Mouse (Mus musculus): Measurements from ENCODE around the gene Gdf7. TPM values are rescaled to one million over a fixed set of nuclear protein-coding genes. Genes with fewer than 3 reads are reported as not detected.

Gdf7 gene
- polyA plus RNA-seq, 1 experiment from 2014 or later: not detected

- no peak for TF ChIP-seq CTCF (IDR thresholded peaks at IDR 0.05; ENCODE audit: low read depth)
- H3K27me3 ChIP-seq (replicated peaks; ENCODE audit: control insufficient read depth, insufficient read depth, low read length): peaks cover 50% of the 10 kb centered on the region
- H3K4me2 ChIP-seq (replicated peaks; ENCODE audit: low read depth): no peak overlapping the region
- no peak overlapping the region for H3K27ac ChIP-seq (ENCODE audit: low read depth, low read length)
- no peak for ATAC-seq
- no peaks in the 10 kb centered on the region for H3K9me3 ChIP-seq (ENCODE audit: control insufficient read depth)
- no peaks in the 10 kb centered on the region for H3K4me1 ChIP-seq (replicated peaks; ENCODE audit: control insufficient read depth, insufficient read depth, low read length)
- no peaks in the 10 kb centered on the region for H3K36me3 ChIP-seq (ENCODE audit: control insufficient read depth, insufficient read depth)
- H3K9ac ChIP-seq (ENCODE audit: low read depth, low read length): no peak overlapping the region
- 43% methylated on average over 6 of the region's 6 CpGs for WGBS
- no peak overlapping the region for H3K4me3 ChIP-seq (ENCODE audit: low read depth, low read length)
These were observed 6.3 kb downstream of the Gdf7 start for GRCm38 (mm10) chr12:8295307-8295913.

- no peaks in the 10 kb centered on the region for H3K9me3 ChIP-seq (ENCODE audit: control insufficient read depth)
- H3K9ac ChIP-seq (ENCODE audit: low read depth, low read length): no peak overlapping the region
- 71% methylated on average over 15 of the region's 15 CpGs for WGBS
- H3K4me1 ChIP-seq (replicated peaks; ENCODE audit: control insufficient read depth, insufficient read depth, low read length): no peaks in the 10 kb centered on the region
- no peak for ATAC-seq
- peaks cover 10% of the 10 kb centered on the region; the same call in 1 of the 2 replicates for H3K27me3 ChIP-seq (replicated peaks; ENCODE audit: control insufficient read depth, insufficient read depth, low read length)
- H3K4me2 ChIP-seq (replicated peaks; ENCODE audit: low read depth): no peak overlapping the region
- TF ChIP-seq CTCF (IDR thresholded peaks at IDR 0.05; ENCODE audit: low read depth): no peak
- H3K4me3 ChIP-seq (ENCODE audit: low read depth, low read length): no peak overlapping the region
- no peak overlapping the region for H3K27ac ChIP-seq (ENCODE audit: low read depth, low read length)
- H3K36me3 ChIP-seq (ENCODE audit: control insufficient read depth, insufficient read depth): no peaks in the 10 kb centered on the region
These were observed 10.4 kb downstream of the Gdf7 start for GRCm38 (mm10) chr12:8291157-8291853.

GRCm38 (mm10) chr12:8289499-8289898 lies 12.3 kb downstream of the Gdf7 start:
- Histone ChIP-seq H3K36me3 (ENCODE audit: control insufficient read depth, insufficient read depth) (peaks cover 5% of the 10 kb centered on the region; the same call in 1 of the 2 replicates), H3K4me2 (replicated peaks; ENCODE audit: low read depth) (no peak overlapping the region), H3K4me3 (ENCODE audit: low read depth, low read length) (no peak overlapping the region), H3K9me3 (ENCODE audit: control insufficient read depth) (no peaks in the 10 kb centered on the region), H3K4me1 (replicated peaks; ENCODE audit: control insufficient read depth, insufficient read depth, low read length) (no peaks in the 10 kb centered on the region), H3K9ac (ENCODE audit: low read depth, low read length) (no peak overlapping the region), H3K27ac (ENCODE audit: low read depth, low read length) (no peak overlapping the region), H3K27me3 (replicated peaks; ENCODE audit: control insufficient read depth, insufficient read depth, low read length) (no peaks in the 10 kb centered on the region)
- 92% methylated on average over 8 of the region's 8 CpGs for WGBS
- TF ChIP-seq CTCF (IDR thresholded peaks at IDR 0.05; ENCODE audit: low read depth): no peak
- ATAC-seq: no peak

GRCm38 (mm10) chr12:8289099-8289498 lies 12.7 kb downstream of the Gdf7 start:
- Histone ChIP-seq H3K27ac (ENCODE audit: low read depth, low read length) (no peak overlapping the region), H3K27me3 (replicated peaks; ENCODE audit: control insufficient read depth, insufficient read depth, low read length) (no peaks in the 10 kb centered on the region), H3K4me2 (replicated peaks; ENCODE audit: low read depth) (no peak overlapping the region), H3K9me3 (ENCODE audit: control insufficient read depth) (no peaks in the 10 kb centered on the region), H3K4me1 (replicated peaks; ENCODE audit: control insufficient read depth, insufficient read depth, low read length) (no peaks in the 10 kb centered on the region), H3K4me3 (ENCODE audit: low read depth, low read length) (no peak overlapping the region), H3K9ac (ENCODE audit: low read depth, low read length) (no peak overlapping the region), H3K36me3 (ENCODE audit: control insufficient read depth, insufficient read depth) (peaks cover 9% of the 10 kb centered on the region; the same call in 1 of the 2 replicates)
- no peak for TF ChIP-seq CTCF (IDR thresholded peaks at IDR 0.05; ENCODE audit: low read depth)
- 87% methylated on average over 6 of the region's 6 CpGs for WGBS
- ATAC-seq: no peak

GRCm38 (mm10) chr12:8287970-8288369 lies 13.8 kb downstream of the Gdf7 start:
- no peak overlapping the region for H3K4me2 ChIP-seq (replicated peaks; ENCODE audit: low read depth)
- H3K4me3 ChIP-seq (ENCODE audit: low read depth, low read length): no peak overlapping the region
- no peak overlapping the region for H3K9ac ChIP-seq (ENCODE audit: low read depth, low read length)
- TF ChIP-seq CTCF (IDR thresholded peaks at IDR 0.05; ENCODE audit: low read depth): peak; percentile 43
- ATAC-seq: no peak
- no peaks in the 10 kb centered on the region for H3K4me1 ChIP-seq (replicated peaks; ENCODE audit: control insufficient read depth, insufficient read depth, low read length)
- H3K36me3 ChIP-seq (ENCODE audit: control insufficient read depth, insufficient read depth): peaks cover 12% of the 10 kb centered on the region; the same call in 1 of the 2 replicates
- no peak overlapping the region for H3K27ac ChIP-seq (ENCODE audit: low read depth, low read length)
- 69% methylated on average over 3 of the region's 3 CpGs for WGBS
- no peaks in the 10 kb centered on the region for H3K9me3 ChIP-seq (ENCODE audit: control insufficient read depth)
- H3K27me3 ChIP-seq (replicated peaks; ENCODE audit: control insufficient read depth, insufficient read depth, low read length): no peaks in the 10 kb centered on the region

GRCm38 (mm10) chr12:8281225-8282017 lies 20.3 kb downstream of the Gdf7 start:
- H3K4me1 ChIP-seq (replicated peaks; ENCODE audit: control insufficient read depth, insufficient read depth, low read length): no peaks in the 10 kb centered on the region
- H3K4me2 ChIP-seq (replicated peaks; ENCODE audit: low read depth): no peak overlapping the region
- ATAC-seq: no peak
- H3K9me3 ChIP-seq (ENCODE audit: control insufficient read depth): no peaks in the 10 kb centered on the region
- WGBS: 88% methylated on average over 15 of the region's 15 CpGs
- no peak for TF ChIP-seq CTCF (IDR thresholded peaks at IDR 0.05; ENCODE audit: low read depth)
- H3K36me3 ChIP-seq (ENCODE audit: control insufficient read depth, insufficient read depth): peaks cover 17% of the 10 kb centered on the region; the same call in 1 of the 2 replicates
- H3K27ac ChIP-seq (ENCODE audit: low read depth, low read length): no peak overlapping the region
- no peak overlapping the region for H3K9ac ChIP-seq (ENCODE audit: low read depth, low read length)
- H3K4me3 ChIP-seq (ENCODE audit: low read depth, low read length): no peak overlapping the region
- no peaks in the 10 kb centered on the region for H3K27me3 ChIP-seq (replicated peaks; ENCODE audit: control insufficient read depth, insufficient read depth, low read length)

All from intestine, postnatal 0 days (tissue).